Mouse (Mus musculus): ENCODE measurements around the gene Xpo6. TPM values are rescaled to one million over a fixed set of nuclear protein-coding genes. Genes with fewer than 3 reads are reported as not detected.

The Xpo6 gene
- polyA plus RNA-seq, 1 experiment from 2014 or later = 19.3 TPM

DNA sequence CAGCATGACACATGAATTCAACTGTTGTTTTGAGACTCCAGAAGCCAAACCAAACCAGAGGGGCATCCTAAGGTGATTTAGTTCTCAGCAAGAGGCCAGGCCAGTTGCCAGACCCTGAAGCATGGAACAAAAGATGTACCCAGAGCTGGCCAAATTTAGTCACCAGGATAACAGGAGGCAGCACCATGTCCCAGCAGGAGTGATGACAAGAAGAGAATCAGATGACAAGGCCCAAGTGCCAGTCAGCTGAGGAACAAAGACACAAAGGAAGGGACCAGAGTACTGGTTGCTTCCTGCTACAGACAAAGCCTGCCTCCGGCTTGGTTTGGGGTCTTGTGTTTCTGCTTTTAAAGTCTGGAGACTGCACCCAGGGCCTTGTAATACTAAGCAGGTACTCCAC is 16.6 kb upstream of the Xpo6 start:
- Histone ChIP-seq H3K4me1 (replicated peaks; ENCODE audit: control insufficient read depth, insufficient read depth) (no peaks in the 10 kb centered on the region), H3K36me3 (ENCODE audit: control insufficient read depth, insufficient read depth, low read length) (no peaks in the 10 kb centered on the region), H3K4me2 (replicated peaks; ENCODE audit: low read depth) (no peak overlapping the region), H3K4me3 (ENCODE audit: low read depth, low read length) (no peak overlapping the region), H3K9ac (ENCODE audit: low read length) (no peak overlapping the region), H3K27me3 (ENCODE audit: control insufficient read depth, insufficient read depth, low read length) (no peaks in the 10 kb centered on the region), H3K27ac (replicated peaks) (no peak overlapping the region), H3K9me3 (ENCODE audit: control insufficient read depth, low read length) (no peaks in the 10 kb centered on the region)
- TF ChIP-seq EP300 (optimal IDR thresholded peaks at IDR 0.05) = no peak
- no peak for TF ChIP-seq CTCF (IDR thresholded peaks at IDR 0.05; ENCODE audit: low read depth)
- no peak for DNase-seq (ENCODE audit: low spot score)
- WGBS = 64% methylated on average over 1 of the region's 1 CpGs
- no peak for ATAC-seq (ENCODE audit: low FRiP score, low TSS enrichment)

DNA sequence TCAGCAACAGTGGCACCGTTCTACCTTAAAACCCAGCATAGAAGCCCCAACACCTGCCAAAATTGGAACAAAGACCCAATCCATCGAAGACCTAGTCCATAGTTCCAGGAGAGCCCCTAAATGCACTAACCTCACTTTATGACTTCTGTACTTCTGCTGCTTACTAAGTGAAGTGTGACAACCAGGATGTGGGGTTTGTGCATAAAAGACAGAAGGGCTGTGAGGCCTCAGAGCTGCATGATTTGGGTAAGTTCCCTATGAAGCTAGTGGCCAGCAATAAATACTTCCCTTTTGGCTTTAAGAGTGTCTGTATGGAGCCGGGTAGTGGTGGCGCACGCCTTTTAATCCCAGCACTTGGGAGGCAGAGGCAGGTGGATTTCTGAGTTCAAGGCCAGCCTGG is 10.6 kb upstream of the Xpo6 start:
- H3K4me1 ChIP-seq (replicated peaks; ENCODE audit: control insufficient read depth, insufficient read depth) = no peaks in the 10 kb centered on the region
- no peak for ATAC-seq (ENCODE audit: low FRiP score, low TSS enrichment)
- no peak overlapping the region for H3K4me2 ChIP-seq (replicated peaks; ENCODE audit: low read depth)
- TF ChIP-seq CTCF (IDR thresholded peaks at IDR 0.05; ENCODE audit: low read depth) = no peak
- no peaks in the 10 kb centered on the region for H3K9me3 ChIP-seq (ENCODE audit: control insufficient read depth, low read length)
- DNase-seq (ENCODE audit: low spot score) = no peak
- 78% methylated on average over 5 of the region's 5 CpGs for WGBS
- H3K9ac ChIP-seq (ENCODE audit: low read length) = no peak overlapping the region
- no peak overlapping the region for H3K4me3 ChIP-seq (ENCODE audit: low read depth, low read length)
- H3K27me3 ChIP-seq (ENCODE audit: control insufficient read depth, insufficient read depth, low read length) = no peaks in the 10 kb centered on the region
- no peaks in the 10 kb centered on the region for H3K36me3 ChIP-seq (ENCODE audit: control insufficient read depth, insufficient read depth, low read length)
- H3K27ac ChIP-seq (replicated peaks) = no peak overlapping the region

DNA sequence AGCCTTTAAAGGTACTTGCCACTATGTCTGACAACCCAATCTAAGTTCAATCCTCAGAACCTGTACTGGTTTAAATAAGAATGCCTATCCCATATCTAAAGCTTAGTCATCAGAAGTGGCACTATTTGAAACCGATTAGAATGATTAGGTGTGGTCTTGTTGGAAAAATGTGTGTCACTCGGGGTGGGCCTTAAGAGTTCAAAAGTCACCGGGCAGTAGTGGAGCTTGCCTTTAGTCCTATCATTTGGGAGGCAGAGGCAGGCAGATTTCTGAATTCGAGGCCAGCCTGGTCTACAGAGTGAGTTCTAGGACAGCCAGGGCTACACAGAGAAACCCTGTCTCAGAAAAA is 670 bp upstream of the Xpo6 start:
- Histone ChIP-seq H3K9ac (ENCODE audit: low read length) (no peak overlapping the region), H3K4me3 (ENCODE audit: low read depth, low read length) (peak overlapping the region; percentile 92), H3K4me1 (replicated peaks; ENCODE audit: control insufficient read depth, insufficient read depth) (peaks cover 3% of the 10 kb centered on the region), H3K36me3 (ENCODE audit: control insufficient read depth, insufficient read depth, low read length) (no peaks in the 10 kb centered on the region), H3K27me3 (ENCODE audit: control insufficient read depth, insufficient read depth, low read length) (no peaks in the 10 kb centered on the region), H3K4me2 (replicated peaks; ENCODE audit: low read depth) (peak overlapping the region; percentile 86), H3K9me3 (ENCODE audit: control insufficient read depth, low read length) (no peaks in the 10 kb centered on the region), H3K27ac (replicated peaks) (no peak overlapping the region)
- WGBS = 94% methylated on average over 4 of the region's 4 CpGs
- TF ChIP-seq EP300 (optimal IDR thresholded peaks at IDR 0.05) (no peak), CTCF (IDR thresholded peaks at IDR 0.05; ENCODE audit: low read depth) (no peak)
- ATAC-seq (ENCODE audit: low FRiP score, low TSS enrichment) (no peak), DNase-seq (ENCODE audit: low spot score) (no peak)

DNA sequence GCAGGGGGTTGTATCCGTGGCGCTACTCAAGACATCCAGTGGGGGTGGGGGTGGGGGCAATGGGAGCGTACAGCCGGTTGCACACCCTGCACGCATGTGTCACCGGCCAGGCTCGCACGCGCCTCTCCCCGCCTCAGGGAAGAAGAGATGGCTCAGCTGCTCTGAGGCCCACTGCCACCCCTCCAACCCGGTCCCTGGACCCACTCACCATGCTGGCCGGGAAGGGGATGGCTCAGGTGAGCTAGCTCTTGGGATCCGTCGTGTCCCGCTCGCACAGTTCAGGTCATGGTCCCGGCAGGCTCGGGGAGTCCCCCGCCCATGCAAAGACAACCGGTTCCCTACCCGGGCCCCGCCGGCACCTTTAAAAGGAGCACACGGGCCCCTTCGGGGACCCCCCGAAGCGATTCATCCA is 604 bp downstream of the Xpo6 start:
- Histone ChIP-seq H3K9ac (ENCODE audit: low read length) (peak overlapping the region; percentile 98), H3K36me3 (ENCODE audit: control insufficient read depth, insufficient read depth, low read length) (no peaks in the 10 kb centered on the region), H3K4me2 (replicated peaks; ENCODE audit: low read depth) (peak overlapping the region; percentile 86), H3K4me1 (replicated peaks; ENCODE audit: control insufficient read depth, insufficient read depth) (peaks cover 3% of the 10 kb centered on the region), H3K9me3 (ENCODE audit: control insufficient read depth, low read length) (no peaks in the 10 kb centered on the region), H3K27me3 (ENCODE audit: control insufficient read depth, insufficient read depth, low read length) (no peaks in the 10 kb centered on the region), H3K4me3 (ENCODE audit: low read depth, low read length) (peak overlapping the region; percentile 92), H3K27ac (replicated peaks) (peak overlapping the region; percentile 95)
- no peak for TF ChIP-seq CTCF (IDR thresholded peaks at IDR 0.05; ENCODE audit: low read depth)
- no peak for TF ChIP-seq EP300 (optimal IDR thresholded peaks at IDR 0.05)
- peak; percentile 70 for DNase-seq (ENCODE audit: low spot score)
- 2% methylated on average over 24 of the region's 27 CpGs for WGBS
- peak; percentile 68 for ATAC-seq (ENCODE audit: low FRiP score, low TSS enrichment)

DNA sequence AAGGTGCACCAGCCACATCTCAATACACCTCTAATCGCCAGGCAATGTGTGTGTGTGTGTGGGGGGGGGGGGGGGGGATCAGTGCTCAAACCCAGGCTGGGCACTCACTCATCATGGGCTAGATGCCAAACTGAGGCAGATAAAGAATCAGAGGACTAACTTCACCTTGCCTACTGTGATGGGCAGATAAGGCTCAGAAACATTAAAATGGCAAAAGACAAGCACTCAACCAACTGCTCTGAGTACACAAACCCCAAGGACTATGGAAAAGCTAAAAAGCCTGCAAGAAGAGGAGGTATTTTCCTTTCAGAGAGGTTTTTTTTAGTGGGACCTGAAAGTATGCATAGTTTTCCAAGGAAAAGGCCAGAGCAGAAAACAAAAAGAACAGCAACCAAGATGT is 1.4 kb downstream of the Xpo6 start:
- WGBS = 22% methylated on average over 1 of the region's 1 CpGs
- H3K27ac ChIP-seq (replicated peaks) = no peak overlapping the region
- TF ChIP-seq CTCF (IDR thresholded peaks at IDR 0.05; ENCODE audit: low read depth) = no peak
- TF ChIP-seq EP300 (optimal IDR thresholded peaks at IDR 0.05) = no peak

DNA sequence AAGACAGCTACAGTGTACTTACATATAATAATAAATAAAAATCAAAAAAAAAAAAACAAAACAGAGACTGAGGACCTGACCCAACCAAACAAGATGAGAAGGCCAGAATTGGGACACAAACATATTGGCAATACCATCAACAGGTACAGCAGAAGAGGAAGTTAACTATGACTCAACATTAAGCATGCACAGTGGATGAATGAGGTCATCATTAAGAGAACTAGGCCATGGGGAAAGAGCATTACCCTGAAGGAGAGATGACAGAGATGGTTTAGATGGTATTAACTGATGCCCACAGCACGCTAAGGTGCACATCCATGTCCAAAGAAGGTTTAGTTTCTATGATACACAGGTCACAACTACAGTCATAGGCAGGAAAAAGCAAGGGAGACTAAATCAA is 6.1 kb downstream of the Xpo6 start:
- Histone ChIP-seq H3K36me3 (ENCODE audit: control insufficient read depth, insufficient read depth, low read length) (no peaks in the 10 kb centered on the region), H3K27me3 (ENCODE audit: control insufficient read depth, insufficient read depth, low read length) (no peaks in the 10 kb centered on the region), H3K4me1 (replicated peaks; ENCODE audit: control insufficient read depth, insufficient read depth) (peaks cover 3% of the 10 kb centered on the region), H3K9me3 (ENCODE audit: control insufficient read depth, low read length) (no peaks in the 10 kb centered on the region), H3K4me2 (replicated peaks; ENCODE audit: low read depth) (no peak overlapping the region), H3K4me3 (ENCODE audit: low read depth, low read length) (no peak overlapping the region), H3K27ac (replicated peaks) (no peak overlapping the region), H3K9ac (ENCODE audit: low read length) (no peak overlapping the region)
- no peak for TF ChIP-seq EP300 (optimal IDR thresholded peaks at IDR 0.05)
- no peak for TF ChIP-seq CTCF (IDR thresholded peaks at IDR 0.05; ENCODE audit: low read depth)
- DNase-seq (ENCODE audit: low spot score) (no peak), ATAC-seq (ENCODE audit: low FRiP score, low TSS enrichment) (peak; percentile 42; the same call in 1 of the 2 replicates)
- WGBS = 95% methylated on average over 1 of the region's 1 CpGs

More for the DNA sequence above, 1.4 kb downstream of the Xpo6 start:
- no peaks in the 10 kb centered on the region for H3K9me3 ChIP-seq (ENCODE audit: control insufficient read depth, low read length)
- no peak for DNase-seq (ENCODE audit: low spot score)
- peak overlapping the region; percentile 92 for H3K4me3 ChIP-seq (ENCODE audit: low read depth, low read length)
- ATAC-seq (ENCODE audit: low FRiP score, low TSS enrichment) = no peak
- peak overlapping the region; percentile 98 for H3K9ac ChIP-seq (ENCODE audit: low read length)
- no peaks in the 10 kb centered on the region for H3K36me3 ChIP-seq (ENCODE audit: control insufficient read depth, insufficient read depth, low read length)
- peak overlapping the region; percentile 86 for H3K4me2 ChIP-seq (replicated peaks; ENCODE audit: low read depth)
- H3K27me3 ChIP-seq (ENCODE audit: control insufficient read depth, insufficient read depth, low read length) = no peaks in the 10 kb centered on the region
- peaks cover 3% of the 10 kb centered on the region for H3K4me1 ChIP-seq (replicated peaks; ENCODE audit: control insufficient read depth, insufficient read depth)

All from stomach, postnatal 0 days (tissue).